Mouse (Mus musculus): Measurements from ENCODE around the gene Acvrl1. TPM values are rescaled to one million over a fixed set of nuclear protein-coding genes. Genes with fewer than 3 reads are reported as not detected.
A peak's percentile ranks its signal among the peaks of the same experiment; 100 is the strongest.

Acvrl1 gene
- 10 to 100 TPM; 19.1 to 26.1 TPM for total RNA-seq (2021)
- long read RNA-seq, experiment 1, partial matches to known transcripts = 8 of 14 reads
- long read RNA-seq, experiment 1, other reads (novel, unspliced or antisense) = 4 of 14 reads
- long read RNA-seq, experiment 2, transcript Acvrl1-202 (11 exons, 1,852 nt) = major isoform, 5 of 29 reads
- long read RNA-seq, experiment 2, partial matches to known transcripts = 16 of 29 reads
- long read RNA-seq, experiment 2, other reads (novel, unspliced or antisense) = 6 of 29 reads

GRCm38 (mm10) chr15:101128181-101129089 is at the start of gene Acvrl1:
Acvrl1 (plus strand) TSS chr15:101128522.
- DNase-seq (ENCODE audit: low spot score in 2 of 2) = no peak

- peak; percentile 90 for DNase-seq (ENCODE audit: low spot score in 2 of 2)
These were observed 49.6 kb upstream of the Acvrl1 start for GRCm38 (mm10) chr15:101078731-101079156.

GRCm38 (mm10) chr15:101080031-101080520 is 48.2 kb upstream of the Acvrl1 start:
- DNase-seq (ENCODE audit: low spot score in 2 of 2) = peak in 1 of 2 experiments; percentile 43

GRCm38 (mm10) chr15:101081035-101081548 is 47.2 kb upstream of the Acvrl1 start:
- DNase-seq (ENCODE audit: low spot score in 2 of 2) = no peak

GRCm38 (mm10) chr15:101082236-101082635 is 46.1 kb upstream of the Acvrl1 start:
- DNase-seq (ENCODE audit: low spot score in 2 of 2) = no peak

GRCm38 (mm10) chr15:101084499-101084898 is 43.8 kb upstream of the Acvrl1 start:
- DNase-seq (ENCODE audit: low spot score in 2 of 2) = no peak

- DNase-seq (ENCODE audit: low spot score in 2 of 2) = no peak
These were observed 41.9 kb upstream of the Acvrl1 start for GRCm38 (mm10) chr15:101086451-101086850.

- peak; percentile 67 to 74 for DNase-seq (ENCODE audit: low spot score in 2 of 2)
These were observed 41.4 kb upstream of the Acvrl1 start for GRCm38 (mm10) chr15:101086956-101087355.

GRCm38 (mm10) chr15:101088291-101088690 is 40.0 kb upstream of the Acvrl1 start:
- DNase-seq (ENCODE audit: low spot score in 2 of 2) = no peak

- DNase-seq (ENCODE audit: low spot score in 2 of 2) = no peak
These were observed 36.8 kb upstream of the Acvrl1 start for GRCm38 (mm10) chr15:101091551-101091950.

- DNase-seq (ENCODE audit: low spot score in 2 of 2) = no peak
These were observed 36.0 kb upstream of the Acvrl1 start for GRCm38 (mm10) chr15:101092121-101092828.

- no peak for DNase-seq (ENCODE audit: low spot score in 2 of 2)
These were observed 35.3 kb upstream of the Acvrl1 start for GRCm38 (mm10) chr15:101092829-101093648.

- no peak for DNase-seq (ENCODE audit: low spot score in 2 of 2)
These were observed 34.3 kb upstream of the Acvrl1 start for GRCm38 (mm10) chr15:101093988-101094387.

GRCm38 (mm10) chr15:101094979-101095378 is 33.3 kb upstream of the Acvrl1 start:
- no peak for DNase-seq (ENCODE audit: low spot score in 2 of 2)

GRCm38 (mm10) chr15:101095392-101095791 is 32.9 kb upstream of the Acvrl1 start:
- DNase-seq (ENCODE audit: low spot score in 2 of 2) = no peak

GRCm38 (mm10) chr15:101097985-101098651 is 30.2 kb upstream of the Acvrl1 start:
- no peak for DNase-seq (ENCODE audit: low spot score in 2 of 2)

GRCm38 (mm10) chr15:101100996-101101395 is 27.3 kb upstream of the Acvrl1 start:
- no peak for DNase-seq (ENCODE audit: low spot score in 2 of 2)

- no peak for DNase-seq (ENCODE audit: low spot score in 2 of 2)
These were observed 24.6 kb upstream of the Acvrl1 start for GRCm38 (mm10) chr15:101103605-101104304.

- DNase-seq (ENCODE audit: low spot score in 2 of 2) = peak; percentile 86 to 87
These were observed 22.8 kb upstream of the Acvrl1 start for GRCm38 (mm10) chr15:101105496-101105994.

All from adrenal gland, adult 18-20 months (tissue).